ENCODE assay signal across 11 mouse cellular contexts in genomic region chr5:80952600-80953218, GRCm38 (mm10).
DNase-seq lines count a peak whose midpoint lies in the region; ATAC-seq and TF ChIP-seq lines count a peak whose summit lies in the region.
"Had no signal": no experiment of that assay in that cellular context is flagged by ENCODE, and none has a peak within 500 bp of the region (broad histone marks: within the 10 kb centered on the region; RNA-seq: fewer than 3 reads in every experiment).

No protein-coding gene starts in this region.

- H3K4me2 ChIP-seq in kidney, postnatal 0 days (ENCODE audit: low read length) = no peak overlapping the region
- H3K4me2 ChIP-seq: heart, embryonic 13.5 days had no signal

- no peaks in the 10 kb centered on the region for H3K4me1 ChIP-seq in kidney, postnatal 0 days (replicated peaks; ENCODE audit: insufficient read depth, low read length)
- H3K4me1 ChIP-seq: heart, embryonic 13.5 days had no signal

- no peak overlapping the region for H3K9ac ChIP-seq in kidney, postnatal 0 days (ENCODE audit: low read depth, low read length)
- H3K9ac ChIP-seq: heart, embryonic 13.5 days had no signal

- H3K27me3 ChIP-seq in kidney, postnatal 0 days (ENCODE audit: insufficient read depth, low read length) = no peaks in the 10 kb centered on the region
- H3K27me3 ChIP-seq: heart, embryonic 13.5 days had no signal

- ATAC-seq in kidney, postnatal 0 days (replicated peaks; ENCODE audit: low FRiP score, low read depth) = peak; percentile 54; the same call in 1 of the 2 replicates
- 0 out of 2 replicates have a peak, but pooled peaks have one; percentile 31 for ATAC-seq in monocyte, adult 5-6 weeks (replicated peaks; ENCODE audit: insufficient number of reproducible peaks, low FRiP score, low TSS enrichment, poor library complexity, severe bottlenecking)
- ATAC-seq: activated CD4-positive, CD25-positive, alpha-beta regulatory T cell, adult 4 months had no signal

- H3K4me3 ChIP-seq in kidney, postnatal 0 days (replicated peaks; ENCODE audit: low read depth, low read length) = no peak overlapping the region
- H3K4me3 ChIP-seq: heart, embryonic 13.5 days had no signal

- no peak for TF ChIP-seq CTCF in kidney, postnatal 0 days (IDR thresholded peaks at IDR 0.05; ENCODE audit: low read depth)

- H3K9me3 ChIP-seq in kidney, postnatal 0 days (replicated peaks; ENCODE audit: low read length) = no peaks in the 10 kb centered on the region
- H3K9me3 ChIP-seq: heart, embryonic 13.5 days had no signal

- WGBS in kidney, postnatal 0 days = 58% methylated on average over 4 of the region's 4 CpGs

- no peaks in the 10 kb centered on the region for H3K36me3 ChIP-seq in kidney, postnatal 0 days (ENCODE audit: insufficient read depth, low read length)
- H3K36me3 ChIP-seq: heart, embryonic 13.5 days had no signal

- DNase-seq in kidney, postnatal 0 days (ENCODE audit: low spot score) = peak; percentile 66
- DNase-seq in kidney, postnatal 25 days = no peak
- peak; percentile 55 for DNase-seq in embryo, embryonic 9.5 days (ENCODE audit: extremely low spot score)
- DNase-seq in forelimb bud, embryonic 11.5 days (ENCODE audit: low read depth, low spot score) = peak; percentile 55
- DNase-seq in urinary bladder, postnatal 14 days (ENCODE audit: low spot score) = no peak
- DNase-seq in gastrocnemius, postnatal 25 days = no peak
- DNase-seq: left cerebral cortex, postnatal 4 days; right cerebral cortex, postnatal 14 days had no signal

- H3K27ac ChIP-seq in kidney, postnatal 0 days = no peak overlapping the region
- H3K27ac ChIP-seq: heart, embryonic 13.5 days had no signal

Comparison
In these comparisons a context has a peak if more than half of its experiments do, and no peak if none do; other contexts are left out.
1. DNase-seq: peak in kidney, postnatal 0 days (single experiment), embryo, embryonic 9.5 days (single experiment) and forelimb bud, embryonic 11.5 days (single experiment); none in kidney, postnatal 25 days (0 of 2), urinary bladder, postnatal 14 days (single experiment) and gastrocnemius, postnatal 25 days (single experiment).